Mouse (Mus musculus) G1E (cell line): ENCODE results near the gene Dnph1. TPM values are rescaled to one million over a fixed set of nuclear protein-coding genes. Genes with fewer than 3 reads are reported as not detected.

Experiments
- ATAC-seq: 2 replicates; pipeline ENCODE4 v1.8.0; 2016; ENCODE audit warnings: mild to moderate bottlenecking; ENCODE audit not compliant: insufficient number of reproducible peaks, poor library complexity, low FRiP score, severe bottlenecking; ENCODE audit errors: extremely low read depth
- DNase-seq: peaks from one replicate; pipeline ENCODE4 v3.0.0; 2012; ENCODE audit warnings: low spot score
- H3K27me3 ChIP-seq: 2 replicates; pipeline ENCODE4 v1.6.1; 2012; ENCODE audit warnings: mild to moderate bottlenecking, low read length, inconsistent platforms; ENCODE audit not compliant: insufficient read depth
- H3K36me3 ChIP-seq: replicated peaks from 2 replicates; pipeline ENCODE3; 2012; ENCODE audit warnings: mild to moderate bottlenecking, inconsistent platforms
- H3K4me1 ChIP-seq: 2 replicates; pipeline ENCODE4 v1.6.1; 2012; ENCODE audit warnings: low read depth, low read length, inconsistent platforms, mixed read lengths; ENCODE audit not compliant: insufficient read depth
- H3K4me3 ChIP-seq: 2 replicates; pipeline ENCODE4 v1.5.1; 2012; ENCODE audit warnings: low read depth, mild to moderate bottlenecking, inconsistent platforms, low read length, moderate library complexity, mixed read lengths
- H3K9me3 ChIP-seq: replicated peaks from 2 replicates; pipeline ENCODE4 v1.6.1; 2012; ENCODE audit warnings: inconsistent platforms
- CTCF ChIP-seq: IDR thresholded peaks from 2 replicates; pipeline ENCODE4 v1.5.1; 2012; ENCODE audit warnings: low read depth, low read length, inconsistent platforms, mixed read lengths
- GATA1 ChIP-seq: IDR thresholded peaks from 2 replicates; pipeline ENCODE4 v1.6.1; 2012; ENCODE audit warnings: borderline replicate concordance, low read length, inconsistent platforms, mixed read lengths
- GATA2 ChIP-seq: IDR thresholded peaks from 2 replicates; pipeline ENCODE4 v1.6.1; 2012; ENCODE audit warnings: low read depth, low read length, inconsistent platforms, borderline replicate concordance
- POLR2AphosphoS5 ChIP-seq: IDR thresholded peaks from 2 replicates; pipeline ENCODE4 v1.6.1; 2012; ENCODE audit warnings: low read depth, low read length, inconsistent platforms; ENCODE audit not compliant: insufficient replicate concordance
- TAL1 ChIP-seq: conservative IDR thresholded peaks from 2 replicates; pipeline ENCODE4 v1.6.1; 2012; ENCODE audit warnings: low read depth, low read length, inconsistent platforms, mixed read lengths
- polyA plus RNA-seq: library from polyadenylated mRNA; stranded (reverse); fragments of >175 nt; gene quantifications from 2 replicates; pipeline ENCODE4 v1.2.3, GENCODE M21; 2012
- total RNA-seq, 2 experiments: library from RNA; stranded (forward) in 1 of 2; stranded (reverse) in 1 of 2; fragments of 200-1000 nt in 1 of 2; fragments of >200 nt in 1 of 2; fragmentation: Nextera tagmentation in 1 of 2; gene quantifications; 2 replicates each; pipeline ENCODE4 v1.2.3; 2014 to 2017

Dnph1 gene
- total and polyA plus RNA-seq, 3 experiments, result 24.9 to 38.1 (median 26.0) TPM

DNA sequence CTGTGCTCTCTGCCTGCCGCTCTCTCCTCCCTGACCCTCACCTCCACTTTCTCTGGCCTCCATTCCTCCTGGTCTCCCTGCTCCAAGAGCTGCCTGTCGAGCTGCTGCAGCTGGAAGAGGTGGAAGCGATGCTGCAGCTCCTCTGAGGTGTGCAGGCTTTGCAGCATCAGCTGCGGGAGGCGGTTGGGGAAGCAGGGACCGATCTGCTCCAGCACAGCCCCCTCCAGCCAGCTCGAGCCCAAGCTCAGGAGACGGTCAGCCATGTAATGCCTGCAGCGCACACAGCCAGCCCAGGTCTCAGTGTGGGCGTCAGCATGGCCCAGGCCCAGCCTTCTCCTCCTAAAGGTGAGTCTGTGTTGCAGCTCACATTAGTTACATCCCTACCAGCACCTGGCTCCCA lies 23.5 kb downstream of the Dnph1 start:
- Histone ChIP-seq H3K4me1 (peaks cover 3% of the 10 kb centered on the region; the same call in 1 of the 2 replicates), H3K9me3 (no peaks in the 10 kb centered on the region), H3K27me3 (peaks cover 38% of the 10 kb centered on the region), H3K36me3 (no peaks in the 10 kb centered on the region), H3K4me3 (no peak overlapping the region)
- ATAC-seq, result no peak
- no peak for TF ChIP-seq CTCF
- DNase-seq, result no peak

DNA sequence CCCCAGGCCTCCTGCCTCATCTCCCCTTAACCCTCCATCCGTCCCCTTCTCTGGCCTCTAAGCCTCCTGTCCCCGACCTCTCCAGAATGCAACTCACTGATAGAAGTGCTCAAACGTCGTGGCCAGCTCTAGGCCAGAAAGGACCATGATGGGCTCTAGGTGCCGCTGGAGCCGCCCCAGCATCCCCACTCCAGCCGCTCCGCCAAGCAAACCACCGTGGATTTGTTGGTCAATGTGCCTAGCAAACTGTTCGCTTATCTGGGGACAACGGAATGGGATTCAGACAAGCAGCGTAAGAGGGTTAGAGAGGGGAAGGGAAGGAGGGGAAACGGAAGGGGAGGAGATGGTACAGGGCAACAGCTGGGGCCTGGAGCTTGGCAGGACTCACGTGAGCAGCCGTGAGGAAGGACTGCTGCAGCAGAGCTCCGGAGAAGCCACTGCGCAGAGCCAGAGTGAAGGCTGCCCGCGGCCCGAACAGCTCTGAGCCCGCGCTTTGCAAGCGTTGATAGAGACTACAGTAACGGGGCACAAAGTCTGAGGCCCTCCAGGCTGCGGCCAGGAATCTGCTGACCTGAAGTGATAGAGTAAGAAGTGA lies 24.0 kb downstream of the Dnph1 start:
- TF ChIP-seq CTCF (no peak), POLR2AphosphoS5 (no peak), GATA1 (no peak), TAL1 (no peak), GATA2 (no peak)
- Histone ChIP-seq H3K4me1 (peaks cover 3% of the 10 kb centered on the region; the same call in 1 of the 2 replicates), H3K27me3 (peaks cover 42% of the 10 kb centered on the region), H3K4me3 (no peak overlapping the region), H3K36me3 (no peaks in the 10 kb centered on the region), H3K9me3 (no peaks in the 10 kb centered on the region)
- ATAC-seq (no peak), DNase-seq (no peak)

- Histone ChIP-seq H3K4me1 (peaks cover 7% of the 10 kb centered on the region; the same call in 1 of the 2 replicates), H3K9me3 (no peaks in the 10 kb centered on the region), H3K27me3 (peaks cover 42% of the 10 kb centered on the region), H3K36me3 (no peaks in the 10 kb centered on the region), H3K4me3 (no peak overlapping the region)
- no peak for ATAC-seq
- TF ChIP-seq TAL1 (no peak), GATA1 (no peak), POLR2AphosphoS5 (no peak), GATA2 (no peak), CTCF (no peak)
- no peak for DNase-seq
These were observed 24.7 kb downstream of the Dnph1 start for GRCm38 (mm10) chr17:46521174-46521573.

- Histone ChIP-seq H3K27me3 (peaks cover 44% of the 10 kb centered on the region), H3K4me3 (no peak overlapping the region), H3K9me3 (no peaks in the 10 kb centered on the region), H3K4me1 (peaks cover 9% of the 10 kb centered on the region; the same call in 1 of the 2 replicates), H3K36me3 (no peaks in the 10 kb centered on the region)
- ATAC-seq, result no peak
- TF ChIP-seq TAL1 (no peak), POLR2AphosphoS5 (no peak), CTCF (no peak), GATA2 (no peak), GATA1 (no peak)
- no peak for DNase-seq
These were observed 25.6 kb downstream of the Dnph1 start for GRCm38 (mm10) chr17:46521963-46522668.

- H3K36me3 ChIP-seq, result no peaks in the 10 kb centered on the region
- no peak overlapping the region for H3K4me3 ChIP-seq
- peaks cover 9% of the 10 kb centered on the region; the same call in 1 of the 2 replicates for H3K4me1 ChIP-seq
- no peak for DNase-seq
- no peak for ATAC-seq
- H3K27me3 ChIP-seq, result peaks cover 53% of the 10 kb centered on the region
- no peaks in the 10 kb centered on the region for H3K9me3 ChIP-seq
- no peak for TF ChIP-seq CTCF
- no peak for TF ChIP-seq GATA1
- no peak for TF ChIP-seq TAL1
- TF ChIP-seq POLR2AphosphoS5, result no peak
- no peak for TF ChIP-seq GATA2
These were observed 28.6 kb downstream of the Dnph1 start for GRCm38 (mm10) chr17:46525065-46525464.

DNA sequence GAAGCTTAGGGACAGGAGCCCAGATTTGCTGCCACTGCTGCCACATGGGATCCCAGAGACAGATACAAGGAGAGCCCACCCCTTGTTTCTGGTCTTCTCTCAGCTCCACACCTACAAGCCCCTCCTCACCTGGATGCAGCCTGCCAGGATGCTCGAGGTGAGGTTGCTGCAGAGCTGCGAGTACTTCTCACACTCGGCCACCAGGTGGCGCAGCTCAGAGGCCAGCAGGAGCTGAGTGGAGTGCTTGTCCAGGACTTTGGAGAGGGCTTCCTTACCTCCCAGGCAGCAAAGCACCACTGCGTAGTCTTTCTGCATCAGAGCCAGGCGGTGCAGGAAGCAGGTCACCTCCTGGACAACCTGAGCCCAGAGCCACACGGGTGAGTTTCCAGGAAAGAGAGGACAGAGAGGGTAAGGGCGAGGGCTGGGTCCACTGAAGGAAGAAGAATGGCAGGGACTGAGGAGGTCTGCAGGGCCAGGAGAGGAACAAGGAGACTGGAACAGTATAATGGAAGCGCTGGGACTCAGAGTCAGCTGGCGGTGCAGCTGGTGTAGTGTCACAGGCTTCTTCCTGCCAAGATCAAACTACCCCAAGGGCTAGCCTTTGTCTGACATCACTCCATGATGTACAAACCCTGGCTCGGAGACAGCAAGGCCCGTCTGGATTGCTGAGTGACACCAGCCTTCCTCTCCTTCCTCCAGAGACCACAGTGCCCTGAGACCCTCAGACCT lies 29.2 kb downstream of the Dnph1 start:
- Histone ChIP-seq H3K36me3 (no peaks in the 10 kb centered on the region), H3K4me3 (no peak overlapping the region), H3K27me3 (peaks cover 47% of the 10 kb centered on the region), H3K4me1 (peaks cover 9% of the 10 kb centered on the region; the same call in 1 of the 2 replicates), H3K9me3 (no peaks in the 10 kb centered on the region)
- peak; percentile 22; the same call in 1 of the 2 replicates for ATAC-seq
- peak; percentile 70 for DNase-seq
- TF ChIP-seq POLR2AphosphoS5, result no peak
- TF ChIP-seq CTCF, result peak; percentile 89
